Mouse (Mus musculus): ENCODE data around the gene Auts2. TPM values are rescaled to one million over a fixed set of nuclear protein-coding genes. Genes with fewer than 3 reads are reported as not detected.

The Auts2 gene
- total and polyA plus RNA-seq, 3 experiments: not detected

DNA sequence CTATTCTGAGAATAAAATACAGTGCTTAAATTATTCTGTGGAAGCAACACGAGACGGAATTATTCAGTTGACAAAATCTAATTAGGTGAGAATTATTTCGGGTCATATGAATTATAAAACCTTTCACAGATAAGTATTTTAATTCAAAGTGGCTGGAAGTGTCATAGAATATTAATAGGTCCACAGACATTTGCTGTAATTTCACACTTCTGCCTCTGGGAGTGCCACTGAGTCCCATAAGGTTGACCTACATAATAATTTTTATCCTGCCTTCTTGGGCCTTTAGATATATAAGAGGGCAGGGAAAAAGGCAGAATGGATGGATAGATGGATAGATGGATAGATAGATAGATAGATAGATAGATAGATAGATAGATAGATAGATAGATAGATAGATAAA is 454.6 kb downstream of the Auts2 start:
- Histone ChIP-seq H3K27ac (ENCODE audit: insufficient read depth, low read depth) (no peak overlapping the region), H3K4me2 (ENCODE audit: insufficient read depth, low read depth, poor library complexity, severe bottlenecking) (no peak overlapping the region), H3K36me3 (replicated peaks in 1 of 2; ENCODE audit: control insufficient read depth in 1 of 2, insufficient read depth in 1 of 2, low read length in 1 of 2) (no peaks in the 10 kb centered on the region), H3K9me3 (replicated peaks; ENCODE audit: low read length) (peaks cover 58% of the 10 kb centered on the region), H3K27me3 (replicated peaks) (no peaks in the 10 kb centered on the region), H3K4me3 (replicated peaks in 1 of 3; ENCODE audit: low read depth in 2 of 3, low read length in 2 of 3, poor library complexity in 1 of 3) (no peak overlapping the region), H3K4me1 (ENCODE audit: control insufficient read depth in 1 of 2, insufficient read depth in 2 of 2) (no peaks in the 10 kb centered on the region), H3K79me2 (replicated peaks; ENCODE audit: control insufficient read depth, extremely low read depth, insufficient read depth, poor library complexity, severe bottlenecking) (no peaks in the 10 kb centered on the region), H3K9ac (ENCODE audit: insufficient read depth, low read depth) (no peak overlapping the region)
- no peak for TF ChIP-seq MEF2A (IDR thresholded peaks at IDR 0.05; ENCODE audit: borderline replicate concordance, low read depth, low read length)
- TF ChIP-seq RCOR1 (conservative IDR thresholded peaks at IDR 0.05; ENCODE audit: low read depth, low read length): no peak
- no peak for TF ChIP-seq TBP (conservative IDR thresholded peaks at IDR 0.05; ENCODE audit: low read depth, low read length)
- TF ChIP-seq NELFE (IDR thresholded peaks at IDR 0.05; ENCODE audit: low read depth, low read length): no peak
- TF ChIP-seq CHD1 (IDR thresholded peaks at IDR 0.05; ENCODE audit: low read depth, low read length): no peak
- no peak for TF ChIP-seq ZMIZ1 (IDR thresholded peaks at IDR 0.05; ENCODE audit: low read depth, low read length)
- TF ChIP-seq UBTF (IDR thresholded peaks at IDR 0.05; ENCODE audit: low read depth, low read length): no peak
- TF ChIP-seq RAD21 (IDR thresholded peaks at IDR 0.05; ENCODE audit: low read depth, low read length): no peak
- TF ChIP-seq E2F4 (IDR thresholded peaks at IDR 0.05; ENCODE audit: insufficient replicate concordance, low read depth, low read length): no peak
- no peak for TF ChIP-seq JUND (conservative IDR thresholded peaks at IDR 0.05; ENCODE audit: low read depth, low read length)
- no peak for TF ChIP-seq JUN (IDR thresholded peaks at IDR 0.05; ENCODE audit: insufficient read depth, low read depth, low read length)
- TF ChIP-seq PAX5 (IDR thresholded peaks at IDR 0.05; ENCODE audit: low read length): no peak
- TF ChIP-seq IRF4 (IDR thresholded peaks at IDR 0.05; ENCODE audit: low read depth, low read length): no peak
- no peak for TF ChIP-seq ELF1 (IDR thresholded peaks at IDR 0.05; ENCODE audit: low read depth, low read length)
- TF ChIP-seq MAFK (IDR thresholded peaks at IDR 0.05; ENCODE audit: insufficient replicate concordance, low read length): no peak
- no peak for TF ChIP-seq USF2 (conservative IDR thresholded peaks at IDR 0.05; ENCODE audit: low read depth, low read length)
- in situ Hi-C loops (cut with MboI; ENCODE audit: low pct_ligation_motif_present, low pct_unique_long_range_greater_than_20kb, low sequenced_read_pairs) (no loop called here), dilution Hi-C loops (cut with MboI; ENCODE audit: extremely low pct_ligation_motif_present, extremely low pct_unique_long_range_greater_than_20kb, low sequenced_read_pairs) (no loop called here)
- no peak for DNase-seq (ENCODE audit: extremely low read depth)

DNA sequence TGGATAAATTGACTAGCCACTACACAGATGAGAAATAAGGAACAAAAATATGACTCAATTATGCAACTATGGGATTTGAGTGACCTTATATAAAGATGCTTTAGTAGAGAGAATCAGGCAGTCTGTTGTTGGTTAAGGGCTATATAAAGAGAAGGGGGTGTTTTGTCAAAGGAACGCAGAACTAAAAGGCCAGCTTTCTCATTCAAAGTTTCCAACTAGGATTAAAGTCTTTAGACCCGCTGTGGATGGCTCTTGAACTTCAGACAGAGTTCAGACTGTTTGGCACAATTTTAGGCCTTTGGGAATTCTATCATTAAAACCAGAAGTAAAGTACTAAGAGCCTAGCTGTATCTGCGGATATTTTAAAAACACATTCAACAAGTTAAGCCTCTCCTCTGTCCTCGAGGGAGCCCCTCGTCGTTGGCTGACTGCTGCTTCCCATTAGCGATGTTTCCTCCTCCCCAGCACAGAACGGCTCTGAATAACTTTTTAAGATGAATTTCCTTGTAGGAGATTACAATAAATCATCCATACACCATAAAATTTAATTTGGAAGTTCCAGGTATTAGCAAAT is 459.3 kb downstream of the Auts2 start:
- no peak for TF ChIP-seq ZMIZ1 (IDR thresholded peaks at IDR 0.05; ENCODE audit: low read depth, low read length)
- TF ChIP-seq TBP (conservative IDR thresholded peaks at IDR 0.05; ENCODE audit: low read depth, low read length): no peak
- no peak for TF ChIP-seq RCOR1 (conservative IDR thresholded peaks at IDR 0.05; ENCODE audit: low read depth, low read length)
- no peak for TF ChIP-seq KAT2A (IDR thresholded peaks at IDR 0.05; ENCODE audit: insufficient replicate concordance, low read length)
- no peaks in the 10 kb centered on the region for H3K27me3 ChIP-seq (replicated peaks)
- H3K4me1 ChIP-seq (ENCODE audit: control insufficient read depth in 1 of 2, insufficient read depth in 2 of 2): no peaks in the 10 kb centered on the region
- peaks cover 36% of the 10 kb centered on the region for H3K9me3 ChIP-seq (replicated peaks; ENCODE audit: low read length)
- dilution Hi-C loops (cut with MboI; ENCODE audit: extremely low pct_ligation_motif_present, extremely low pct_unique_long_range_greater_than_20kb, low sequenced_read_pairs): no loop called here
- no peaks in the 10 kb centered on the region for H3K36me3 ChIP-seq (replicated peaks in 1 of 2; ENCODE audit: control insufficient read depth in 1 of 2, insufficient read depth in 1 of 2, low read length in 1 of 2)
- no peak overlapping the region for H3K27ac ChIP-seq (ENCODE audit: insufficient read depth, low read depth)
- in situ Hi-C loops (cut with MboI; ENCODE audit: low pct_ligation_motif_present, low pct_unique_long_range_greater_than_20kb, low sequenced_read_pairs): no loop called here
- H3K4me2 ChIP-seq (ENCODE audit: insufficient read depth, low read depth, poor library complexity, severe bottlenecking): no peak overlapping the region
- no peak overlapping the region for H3K9ac ChIP-seq (ENCODE audit: insufficient read depth, low read depth)
- no peak overlapping the region for H3K4me3 ChIP-seq (replicated peaks in 1 of 3; ENCODE audit: low read depth in 2 of 3, low read length in 2 of 3, poor library complexity in 1 of 3)
- H3K79me2 ChIP-seq (replicated peaks; ENCODE audit: control insufficient read depth, extremely low read depth, insufficient read depth, poor library complexity, severe bottlenecking): no peaks in the 10 kb centered on the region
- no peak for DNase-seq (ENCODE audit: extremely low read depth)

Measured in CH12.LX (cell line).